Mouse (Mus musculus): ENCODE data around the gene Gm27029.
"Not testable (repeated sequence)": the region's sequence is repeated elsewhere in the genome, so short reads cannot be mapped to it uniquely, and the experiment has no call there.

DNA sequence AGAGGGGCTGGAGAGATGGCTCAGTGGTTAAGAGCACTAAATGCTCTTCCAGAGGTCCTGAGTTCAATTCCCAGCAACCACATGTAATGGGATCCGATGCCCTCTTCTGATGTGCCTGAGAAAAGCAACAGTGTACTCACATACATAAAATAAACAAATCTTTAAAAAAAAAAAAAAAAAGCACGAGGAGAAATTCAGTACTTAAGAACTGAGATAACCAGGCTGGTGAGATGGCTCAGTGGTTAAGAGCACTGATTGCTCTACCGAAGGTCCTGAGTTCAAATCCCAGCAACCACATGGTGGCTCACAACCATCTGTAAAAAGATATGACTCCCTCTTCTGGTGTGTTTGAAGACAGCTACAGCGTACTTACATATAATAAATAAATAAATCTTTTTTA, 25.0 kb upstream of the Gm27029 start:
- TF ChIP-seq CTCF (conservative IDR thresholded peaks at IDR 0.05; ENCODE audit: insufficient read depth, insufficient read length, low read depth, low read length); POLR2A (IDR thresholded peaks at IDR 0.05; ENCODE audit: low read depth, low read length): not testable (repeated sequence)
